Mouse (Mus musculus) ES-E14 (cell line): ENCODE measurements around the gene Nr1i3.

Source experiments
- CHD2 ChIP-seq: IDR thresholded peaks from 2 replicates; pipeline ENCODE4 v1.6.1; 2014; ENCODE audit warnings: mild to moderate bottlenecking, low read depth, low read length, inconsistent platforms
- HCFC1 ChIP-seq: IDR thresholded peaks from 2 replicates; pipeline ENCODE4 v1.6.1; 2012; ENCODE audit warnings: low read length, inconsistent platforms, borderline replicate concordance; ENCODE audit not compliant: insufficient read depth
- MAFK ChIP-seq: IDR thresholded peaks from 2 replicates; pipeline ENCODE4 v1.6.1; 2014; ENCODE audit warnings: mild to moderate bottlenecking, low read depth, low read length, inconsistent platforms; ENCODE audit not compliant: insufficient read depth
- ZC3H11A ChIP-seq: IDR thresholded peaks from 2 replicates; pipeline ENCODE4 v1.6.1; 2012; ENCODE audit warnings: low read depth, mild to moderate bottlenecking, inconsistent platforms, low read length, borderline replicate concordance
- ZNF384 ChIP-seq: IDR thresholded peaks from 2 replicates; pipeline ENCODE4 v1.6.1; 2012; ENCODE audit warnings: low read depth, low read length, inconsistent platforms

DNA sequence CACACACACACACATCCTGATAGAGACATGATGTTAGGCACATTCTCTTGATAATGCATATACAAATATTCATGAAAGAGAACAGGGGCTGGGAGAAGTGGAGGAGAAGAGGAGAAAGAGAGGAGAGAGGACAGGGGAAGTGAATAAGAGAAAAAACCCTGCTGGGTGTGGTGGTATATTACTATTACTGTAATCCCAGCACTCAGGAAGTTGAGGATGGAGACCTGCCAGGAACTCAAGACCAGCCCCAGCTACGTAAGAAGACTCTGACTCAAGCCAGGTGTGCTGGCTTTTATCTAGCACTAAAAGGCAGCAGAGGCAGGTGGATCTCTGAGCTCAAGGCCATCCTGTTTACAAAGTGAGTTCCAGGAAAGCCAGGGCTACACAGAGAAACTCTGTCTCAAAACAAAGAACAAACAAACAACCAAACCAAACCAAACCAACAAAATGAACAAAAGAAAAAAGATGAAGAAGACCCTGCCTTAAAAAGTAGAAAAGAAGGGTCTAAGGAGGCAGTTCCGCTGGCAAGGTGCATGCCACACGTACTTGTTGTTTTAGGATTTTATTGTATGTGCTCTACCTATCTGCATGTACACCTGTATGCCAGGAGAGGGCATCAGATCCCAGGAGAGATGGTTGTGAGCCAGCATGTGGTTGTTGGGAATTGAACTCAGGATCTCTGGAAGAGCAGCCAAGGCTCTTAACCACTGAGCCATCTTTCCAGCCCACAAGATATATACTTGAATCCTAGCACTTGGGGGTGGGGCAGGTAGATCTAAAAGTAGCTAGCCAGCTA, 50.1 kb downstream of the Nr1i3 start:
- TF ChIP-seq ZNF384 (no peak), ZC3H11A (no peak), CHD2 (no peak), HCFC1 (no peak), MAFK (no peak)
